Mouse (Mus musculus): ENCODE data around the gene Ly6g6e.
A peak's percentile ranks its signal among the peaks of the same experiment; 100 is the strongest.
"Not testable (repeated sequence)": the region's sequence is repeated elsewhere in the genome, so short reads cannot be mapped to it uniquely, and the experiment has no call there.

Gene Ly6g6e

GRCm38 (mm10) chr17:35076507-35077176, at the start of gene Ly6g6e:
Gene Ly6g6e (plus strand): TSS chr17:35076902.
- DNase-seq (ENCODE audit: low read depth in 2 of 2, low spot score in 2 of 2) = no peak

DNA sequence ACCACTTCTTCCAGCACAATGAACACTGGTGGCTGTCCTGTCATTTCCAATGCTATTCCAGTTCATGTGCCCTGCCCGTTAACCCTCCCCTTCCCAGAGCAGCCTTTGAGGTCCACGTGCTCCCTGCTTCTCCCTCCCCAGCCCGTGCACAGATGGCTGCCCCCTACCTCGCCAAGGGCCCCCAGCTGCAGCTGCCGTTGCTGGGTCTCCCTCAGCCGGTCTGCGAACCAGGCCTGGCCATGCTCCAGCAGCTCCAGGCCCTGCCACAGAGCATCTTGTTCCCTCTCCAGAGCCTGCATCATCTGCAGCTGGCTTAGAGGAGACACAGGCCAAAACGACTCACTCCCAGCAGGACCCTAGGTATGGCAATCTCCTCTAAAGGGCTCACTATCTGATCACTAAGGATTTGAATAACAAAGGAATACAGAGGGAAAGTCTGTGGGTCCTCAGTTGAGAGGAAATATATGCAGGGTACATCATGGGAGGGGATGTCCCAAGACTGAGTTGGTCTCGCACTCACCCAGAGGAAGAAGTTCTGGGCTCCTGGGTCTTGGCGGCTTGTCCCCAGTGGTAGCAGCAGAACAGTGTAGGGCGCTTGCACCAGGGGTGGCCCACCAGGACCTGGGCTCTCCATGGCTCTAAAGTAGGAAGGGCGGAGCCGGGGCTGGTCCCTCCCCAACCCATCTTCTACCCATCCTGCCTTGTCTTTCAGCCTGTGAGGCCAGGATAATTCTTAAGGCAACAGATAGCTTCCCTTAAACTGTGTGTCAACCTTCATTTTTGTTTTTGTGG, 49.2 kb upstream of the Ly6g6e start, which contains the start of gene Sapcd1:
Sapcd1 (minus strand) TSS at position 740 of the 792 bp plus-strand sequence.
- DNase-seq (ENCODE audit: low read depth in 2 of 2, low spot score in 2 of 2) = no peak

GRCm38 (mm10) chr17:35028315-35028714, 48.4 kb upstream of the Ly6g6e start:
- DNase-seq (ENCODE audit: low read depth in 2 of 2, low spot score in 2 of 2) = no peak

- DNase-seq (ENCODE audit: low read depth in 2 of 2, low spot score in 2 of 2) = no peak
These were observed 46.8 kb upstream of the Ly6g6e start for GRCm38 (mm10) chr17:35029691-35030532.

- DNase-seq (ENCODE audit: low read depth in 2 of 2, low spot score in 2 of 2) = no peak
These were observed 45.4 kb upstream of the Ly6g6e start for GRCm38 (mm10) chr17:35031272-35031671.

DNA sequence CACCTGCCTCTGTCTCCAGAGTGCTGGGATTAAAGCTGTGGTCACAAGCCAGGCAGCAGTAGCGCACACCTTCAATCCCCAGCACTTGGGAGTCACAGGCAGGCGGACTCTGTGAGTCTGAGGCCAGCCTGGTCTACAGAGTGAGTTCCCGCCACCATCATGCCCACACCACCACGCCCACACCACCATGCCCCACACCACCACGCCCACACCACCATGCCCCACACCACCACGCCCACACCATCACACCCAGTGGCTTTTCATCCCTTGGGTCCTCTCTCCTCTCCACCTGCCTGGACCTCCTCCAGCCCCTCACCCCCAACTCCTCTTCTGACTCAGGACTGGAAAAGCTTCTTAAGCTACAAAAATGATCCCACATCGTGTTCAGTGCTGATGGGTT, 44.8 kb upstream of the Ly6g6e start:
- DNase-seq (ENCODE audit: low read depth in 2 of 2, low spot score in 2 of 2) = no peak

DNA sequence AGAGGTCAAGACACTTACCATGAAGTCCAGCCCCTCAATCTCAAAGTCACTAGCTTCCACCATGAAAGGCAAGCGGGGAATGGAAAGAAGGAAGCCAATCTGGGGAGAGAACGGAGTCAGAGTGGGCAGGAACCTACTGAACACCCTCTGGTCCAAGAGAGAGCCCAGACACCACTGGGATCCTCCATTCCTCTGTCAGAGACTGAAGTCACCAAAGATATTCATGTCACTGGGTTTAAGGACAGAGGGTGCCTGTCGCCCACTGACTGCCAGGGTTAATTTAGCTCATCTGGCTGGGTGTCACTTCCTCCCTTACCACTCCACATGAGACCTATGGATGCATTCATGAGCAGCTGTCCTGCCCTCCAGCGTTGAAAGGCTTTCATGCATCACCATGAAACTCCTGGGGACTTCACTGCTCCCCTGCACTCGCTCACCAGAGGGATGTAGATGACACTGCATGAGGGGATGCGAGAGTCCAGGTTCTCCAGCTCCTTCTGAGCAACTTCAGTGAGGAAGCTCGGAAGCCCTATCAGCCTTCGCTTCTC, 44.3 kb upstream of the Ly6g6e start:
- no peak for DNase-seq (ENCODE audit: low read depth in 2 of 2, low spot score in 2 of 2)

DNA sequence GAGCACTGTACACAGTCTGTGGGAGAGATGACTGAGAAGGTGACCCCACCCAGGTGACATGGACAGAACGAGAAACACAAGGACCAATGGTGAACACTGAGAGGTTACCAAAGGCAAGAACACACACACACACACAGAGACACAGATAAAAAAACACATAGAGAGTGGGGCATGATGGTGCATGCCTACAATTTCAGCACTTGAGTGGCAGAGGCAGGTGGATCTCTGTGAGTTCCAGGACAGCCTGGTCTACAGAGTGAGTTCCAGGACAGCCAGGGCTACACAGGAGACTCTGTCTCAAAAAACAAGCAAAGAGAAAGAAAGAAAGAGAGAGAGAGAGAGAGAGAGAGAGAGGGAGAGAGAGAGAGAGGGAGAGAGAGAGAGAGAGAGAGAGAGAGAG, 43.0 kb upstream of the Ly6g6e start:
- not testable (repeated sequence) for DNase-seq (ENCODE audit: low read depth in 2 of 2, low spot score in 2 of 2)

GRCm38 (mm10) chr17:35034896-35035295, 41.8 kb upstream of the Ly6g6e start:
- DNase-seq (ENCODE audit: low read depth in 2 of 2, low spot score in 2 of 2) = no peak

- no peak for DNase-seq (ENCODE audit: low read depth in 2 of 2, low spot score in 2 of 2)
These were observed 37.4 kb upstream of the Ly6g6e start for GRCm38 (mm10) chr17:35039121-35039873.

- no peak for DNase-seq (ENCODE audit: low read depth in 2 of 2, low spot score in 2 of 2)
These were observed 32.9 kb upstream of the Ly6g6e start for GRCm38 (mm10) chr17:35043794-35044193.

DNA sequence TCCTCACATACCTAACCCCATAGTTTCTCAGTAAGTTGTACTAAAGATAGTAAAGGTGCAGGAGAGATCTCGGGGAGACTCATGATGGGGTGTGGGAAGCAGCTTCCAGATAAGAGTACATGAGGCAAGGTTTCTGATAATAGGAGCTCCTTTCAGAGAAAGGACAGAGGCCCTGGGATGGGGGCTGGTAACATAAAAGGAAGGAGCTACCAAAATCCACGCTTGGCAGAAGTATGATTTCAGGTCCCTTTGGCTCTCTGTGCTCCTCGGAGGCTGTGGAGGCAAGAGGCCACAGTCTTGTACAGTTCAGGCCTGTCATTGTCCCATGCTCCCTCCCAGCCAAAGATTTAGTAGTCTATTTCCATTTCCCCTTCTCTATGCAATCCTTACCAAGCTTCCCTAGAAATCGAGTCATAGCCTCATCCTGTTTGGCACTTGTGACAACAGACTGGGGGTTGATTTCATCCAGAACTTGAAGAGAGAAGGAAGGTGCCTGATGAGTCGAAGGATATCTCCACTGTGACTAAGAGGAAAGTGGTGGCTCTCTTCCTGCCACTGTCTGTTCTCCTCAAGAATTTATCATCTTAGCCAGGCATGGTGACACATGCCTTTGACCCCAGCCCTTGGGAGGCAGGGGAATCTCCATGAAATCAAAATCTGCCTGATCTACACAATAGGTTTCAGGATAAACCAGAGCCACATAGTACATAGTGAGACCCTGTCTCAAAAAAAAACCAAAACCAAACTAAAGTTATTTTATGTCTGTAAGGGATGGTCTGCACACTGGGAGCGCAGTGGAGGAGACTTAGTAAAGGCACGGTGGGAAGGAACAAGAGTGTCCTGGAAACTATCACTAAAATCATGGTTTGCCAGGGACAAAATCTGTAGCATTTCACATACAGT, 31.5 kb upstream of the Ly6g6e start:
- no peak for DNase-seq (ENCODE audit: low read depth in 2 of 2, low spot score in 2 of 2)

DNA sequence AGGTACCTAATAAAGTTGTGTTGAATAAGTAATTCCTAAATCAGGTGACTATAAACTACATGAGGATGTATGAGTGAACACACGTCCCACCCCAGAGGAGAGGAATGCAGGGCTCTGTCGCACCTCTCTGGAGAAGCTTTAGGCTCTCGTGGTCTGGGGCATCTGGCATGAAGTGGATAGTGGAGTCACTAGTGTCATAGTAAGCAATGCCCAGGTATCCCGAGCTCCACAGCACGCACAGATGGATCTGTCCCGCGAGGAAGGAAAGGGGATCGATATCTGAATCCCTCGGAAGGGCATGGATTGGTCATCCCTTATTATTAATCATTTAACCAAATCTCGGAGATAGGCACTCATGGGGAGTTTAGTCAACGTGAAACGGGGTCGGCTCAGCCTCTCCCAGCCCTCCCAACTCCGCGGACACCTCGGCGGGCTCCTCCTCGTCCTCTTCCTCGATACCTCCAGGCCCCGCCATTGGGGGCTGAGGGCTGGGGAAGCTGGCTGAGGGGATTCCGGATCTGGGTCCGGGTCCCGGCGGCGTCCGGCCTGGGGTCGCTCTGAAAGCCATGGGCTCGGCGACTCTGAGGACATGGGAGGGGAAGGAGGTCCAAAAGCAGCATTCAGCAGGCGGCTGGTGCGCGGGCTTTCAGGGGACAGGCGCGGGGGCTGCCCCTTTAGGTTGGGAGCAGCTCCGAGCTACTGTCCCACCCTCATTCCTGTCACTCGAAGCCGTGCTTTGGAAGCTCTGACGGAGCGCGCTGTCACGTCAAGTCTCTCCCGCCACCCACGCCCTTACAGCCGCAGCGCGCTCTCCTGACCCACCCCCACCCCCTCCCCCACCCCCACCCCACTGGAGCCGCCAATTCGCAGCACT, 30.7 kb upstream of the Ly6g6e start:
- peak in 1 of 2 experiments; percentile 25 for DNase-seq (ENCODE audit: low read depth in 2 of 2, low spot score in 2 of 2)

GRCm38 (mm10) chr17:35046681-35047455, 29.8 kb upstream of the Ly6g6e start, which contains the start of gene Msh5:
Gene Msh5 (minus strand): TSS chr17:35046745.
- DNase-seq (ENCODE audit: low read depth in 2 of 2, low spot score in 2 of 2) = peak; percentile 86 to 94

GRCm38 (mm10) chr17:35047688-35048087, 29.0 kb upstream of the Ly6g6e start:
- DNase-seq (ENCODE audit: low read depth in 2 of 2, low spot score in 2 of 2) = no peak

- DNase-seq (ENCODE audit: low read depth in 2 of 2, low spot score in 2 of 2) = no peak
These were observed 28.4 kb upstream of the Ly6g6e start for GRCm38 (mm10) chr17:35048149-35048931.

DNA sequence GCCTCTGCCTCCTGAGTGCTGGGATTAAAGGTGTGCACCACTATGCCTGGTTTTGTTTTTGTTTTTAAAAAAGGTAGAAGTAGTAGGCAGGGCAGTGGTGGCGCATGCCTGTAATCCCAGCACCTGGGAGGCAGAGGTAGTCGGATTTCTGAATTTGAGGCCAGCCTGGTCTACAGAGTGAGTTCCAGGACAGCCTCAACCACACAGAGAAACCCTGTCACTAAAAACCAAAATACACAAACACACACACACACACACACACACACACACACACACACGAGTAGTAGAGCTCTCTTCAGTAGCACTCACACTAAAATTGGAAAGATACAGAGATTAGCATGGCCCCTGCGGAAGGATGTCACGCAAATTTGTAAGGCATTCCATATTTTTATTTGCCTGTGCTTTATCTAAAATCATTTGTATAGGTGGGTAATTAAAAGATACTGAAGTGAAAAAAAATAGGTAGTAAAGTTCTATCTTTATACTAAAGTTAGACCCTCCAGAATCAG, 27.7 kb upstream of the Ly6g6e start:
- no peak for DNase-seq (ENCODE audit: low read depth in 2 of 2, low spot score in 2 of 2)
